Mouse (Mus musculus) heart, embryonic 14.5 days (tissue): ENCODE results near the gene N4bp1. TPM values are rescaled to one million over a fixed set of nuclear protein-coding genes. Genes with fewer than 3 reads are reported as not detected.
A peak's percentile ranks its signal among the peaks of the same experiment; 100 is the strongest.

Source experiments
- ATAC-seq: fragments of 200-750 bp; cut with Nextera tagmentation; 2 replicates; pipeline ENCODE4 v1.8.0; 2017; ENCODE audit warnings: low read depth, moderate TSS enrichment; ENCODE audit not compliant: insufficient number of reproducible peaks, insufficient read depth, low FRiP score
- H3K27ac ChIP-seq, 2 experiments: fragments of 200-500 bp in 1 of 2; fragments of 300-500 bp in 1 of 2; sonication (generic) in 1 of 2; replicated peaks in 1 of 2; 2 replicates each; pipeline ENCODE4 v1.5.1; 2012 to 2014; ENCODE audit warnings: low read depth in 2 of 2, low read length in 2 of 2, control low read depth in 1 of 2, mild to moderate bottlenecking in 1 of 2, mixed read lengths in 1 of 2; ENCODE audit not compliant: control insufficient read depth in 1 of 2, insufficient read depth in 1 of 2
- H3K27me3 ChIP-seq: fragments of 300-500 bp; sonication (generic); 2 replicates; pipeline ENCODE4 v1.6.1; 2014; ENCODE audit warnings: mild to moderate bottlenecking, low read length, control low read depth; ENCODE audit not compliant: control insufficient read depth, insufficient read depth
- H3K36me3 ChIP-seq: fragments of 300-500 bp; sonication (generic); 2 replicates; pipeline ENCODE4 v1.6.1; 2014; ENCODE audit warnings: mild to moderate bottlenecking, control low read depth, low read length, mixed read lengths; ENCODE audit not compliant: control insufficient read depth, insufficient read depth
- H3K4me1 ChIP-seq, 2 experiments: fragments of 200-500 bp in 1 of 2; fragments of 300-500 bp in 1 of 2; sonication (generic) in 1 of 2; 2 replicates each; pipeline ENCODE4 v1.6.1; 2012 to 2014; ENCODE audit warnings: low read length in 2 of 2, control low read depth in 1 of 2, mixed read lengths in 1 of 2; ENCODE audit not compliant: control insufficient read depth in 2 of 2, insufficient read depth in 2 of 2
- H3K4me2 ChIP-seq: fragments of 300-500 bp; sonication (generic); 2 replicates; pipeline ENCODE4 v1.6.1; 2014; ENCODE audit warnings: mild to moderate bottlenecking, low read length
- H3K4me3 ChIP-seq, 2 experiments: fragments of 200-500 bp in 1 of 2; fragments of 300-500 bp in 1 of 2; sonication (generic) in 1 of 2; 2 replicates each; pipeline ENCODE4 v1.5.1; 2012 to 2014; ENCODE audit warnings: low read length in 2 of 2, mild to moderate bottlenecking in 2 of 2, control low read depth in 1 of 2, low read depth in 1 of 2, moderate library complexity in 1 of 2; ENCODE audit not compliant: control insufficient read depth in 1 of 2, insufficient read depth in 1 of 2
- H3K9ac ChIP-seq: fragments of 300-500 bp; sonication (generic); 2 replicates; pipeline ENCODE4 v1.6.1; 2014; ENCODE audit warnings: mild to moderate bottlenecking, low read length
- H3K9me3 ChIP-seq: fragments of 300-500 bp; sonication (generic); 2 replicates; pipeline ENCODE4 v1.6.1; 2016; ENCODE audit warnings: low read length, control low read depth; ENCODE audit not compliant: control insufficient read depth
- WGBS: fragments of 180-500 bp; shearing (Covaris S2); extraction: QIAGEN DNeasy Blood & Tissue Kit; methylation state at CpG from one replicate; pipeline ENCODE4 v1.1.7; 2014; 5-methylcytosine and 5-hydroxymethylcytosine counted together
- polyA plus RNA-seq: library from polyadenylated mRNA; unstranded; fragments of >200 nt; fragmentation: Nextera tagmentation; extraction: Ambion mirVana; gene quantifications from 2 replicates; pipeline ENCODE4 v1.2.1, GENCODE M21; 2014

Gene N4bp1
- polyA plus RNA-seq, 1 experiment from 2014 or later: 8.5 TPM

GRCm38 (mm10) chr8:86881951-86882350 is 3.1 kb downstream of the N4bp1 start:
- Histone ChIP-seq H3K9me3 (no peaks in the 10 kb centered on the region), H3K27ac (no peak overlapping the region; a peak in 1 of 4 replicates), H3K27me3 (no peaks in the 10 kb centered on the region), H3K4me1 (peaks cover 22 to 38% of the 10 kb centered on the region in 2 experiments), H3K36me3 (peaks cover 6% of the 10 kb centered on the region), H3K4me2 (0 out of 2 replicates have a peak overlapping the region, but pooled peaks have one; percentile 23), H3K9ac (no peak overlapping the region), H3K4me3 (no peak overlapping the region)
- 57% methylated on average over 9 of the region's 9 CpGs for WGBS
- ATAC-seq: no peak

GRCm38 (mm10) chr8:86881068-86881609 is 3.9 kb downstream of the N4bp1 start:
- Histone ChIP-seq H3K9me3 (no peaks in the 10 kb centered on the region), H3K27ac (0 out of 4 replicates have a peak overlapping the region, but pooled peaks of 1 of the 2 experiments have one; percentile 19), H3K9ac (no peak overlapping the region; the same call in 1 of the 2 replicates), H3K4me2 (0 out of 2 replicates have a peak overlapping the region, but pooled peaks have one; percentile 7), H3K27me3 (no peaks in the 10 kb centered on the region), H3K4me1 (peaks cover 22 to 39% of the 10 kb centered on the region in 2 experiments), H3K4me3 (no peak overlapping the region), H3K36me3 (peaks cover 6% of the 10 kb centered on the region)
- ATAC-seq: no peak
- WGBS: 51% methylated on average over 11 of the region's 11 CpGs

GRCm38 (mm10) chr8:86876831-86877230 is 8.2 kb downstream of the N4bp1 start:
- Histone ChIP-seq H3K4me3 (no peak overlapping the region), H3K4me1 (peaks cover 20 to 45% of the 10 kb centered on the region in 2 experiments), H3K9me3 (no peaks in the 10 kb centered on the region), H3K9ac (no peak overlapping the region), H3K27me3 (no peaks in the 10 kb centered on the region), H3K36me3 (peaks cover 6% of the 10 kb centered on the region), H3K27ac (no peak overlapping the region), H3K4me2 (no peak overlapping the region)
- WGBS: 72% methylated on average over 2 of the region's 2 CpGs
- no peak for ATAC-seq

GRCm38 (mm10) chr8:86874055-86874454 is 11.0 kb downstream of the N4bp1 start:
- Histone ChIP-seq H3K9ac (no peak overlapping the region), H3K4me2 (no peak overlapping the region), H3K9me3 (no peaks in the 10 kb centered on the region), H3K27me3 (no peaks in the 10 kb centered on the region), H3K27ac (0 out of 4 replicates have a peak overlapping the region, but pooled peaks of 1 of the 2 experiments have one; percentile 72), H3K36me3 (no peaks in the 10 kb centered on the region), H3K4me1 (peaks cover 18 to 56% of the 10 kb centered on the region in 2 experiments), H3K4me3 (no peak overlapping the region)
- no peak for ATAC-seq
- 90% methylated on average over 2 of the region's 2 CpGs for WGBS

- Histone ChIP-seq H3K9me3 (no peaks in the 10 kb centered on the region), H3K36me3 (no peaks in the 10 kb centered on the region), H3K27me3 (no peaks in the 10 kb centered on the region), H3K27ac (peak overlapping the region; percentile 2 to 72; a peak in 2 of 4 replicates), H3K4me2 (peak overlapping the region; percentile 16; the same call in 1 of the 2 replicates), H3K4me3 (no peak overlapping the region), H3K4me1 (peaks cover 18 to 56% of the 10 kb centered on the region in 2 experiments), H3K9ac (no peak overlapping the region)
- 6% methylated on average over 2 of the region's 2 CpGs for WGBS
- ATAC-seq: 0 out of 2 replicates have a peak, but pooled peaks have one; percentile 60
These were observed 11.9 kb downstream of the N4bp1 start for GRCm38 (mm10) chr8:86873151-86873550.

GRCm38 (mm10) chr8:86872097-86872815 is 12.8 kb downstream of the N4bp1 start:
- Histone ChIP-seq H3K9ac (no peak overlapping the region), H3K36me3 (no peaks in the 10 kb centered on the region), H3K9me3 (no peaks in the 10 kb centered on the region), H3K4me3 (no peak overlapping the region), H3K4me1 (peaks cover 18 to 55% of the 10 kb centered on the region in 2 experiments), H3K27ac (peak overlapping the region in 1 of 2 experiments; percentile 35; a peak in 1 of 4 replicates), H3K27me3 (no peaks in the 10 kb centered on the region), H3K4me2 (no peak overlapping the region)
- no peak for ATAC-seq
- WGBS: 90% methylated on average over 11 of the region's 11 CpGs

GRCm38 (mm10) chr8:86871421-86871820 is 13.6 kb downstream of the N4bp1 start:
- H3K36me3 ChIP-seq: no peaks in the 10 kb centered on the region
- H3K9ac ChIP-seq: no peak overlapping the region
- no peak overlapping the region for H3K27ac ChIP-seq
- no peak overlapping the region for H3K4me3 ChIP-seq
- 86% methylated on average over 2 of the region's 2 CpGs for WGBS
- no peaks in the 10 kb centered on the region for H3K9me3 ChIP-seq
- no peak for ATAC-seq
- peaks cover 18 to 51% of the 10 kb centered on the region in 2 experiments for H3K4me1 ChIP-seq
- no peaks in the 10 kb centered on the region for H3K27me3 ChIP-seq
- no peak overlapping the region for H3K4me2 ChIP-seq
